Mouse (Mus musculus): ENCODE measurements around the gene Rab44.

DNA sequence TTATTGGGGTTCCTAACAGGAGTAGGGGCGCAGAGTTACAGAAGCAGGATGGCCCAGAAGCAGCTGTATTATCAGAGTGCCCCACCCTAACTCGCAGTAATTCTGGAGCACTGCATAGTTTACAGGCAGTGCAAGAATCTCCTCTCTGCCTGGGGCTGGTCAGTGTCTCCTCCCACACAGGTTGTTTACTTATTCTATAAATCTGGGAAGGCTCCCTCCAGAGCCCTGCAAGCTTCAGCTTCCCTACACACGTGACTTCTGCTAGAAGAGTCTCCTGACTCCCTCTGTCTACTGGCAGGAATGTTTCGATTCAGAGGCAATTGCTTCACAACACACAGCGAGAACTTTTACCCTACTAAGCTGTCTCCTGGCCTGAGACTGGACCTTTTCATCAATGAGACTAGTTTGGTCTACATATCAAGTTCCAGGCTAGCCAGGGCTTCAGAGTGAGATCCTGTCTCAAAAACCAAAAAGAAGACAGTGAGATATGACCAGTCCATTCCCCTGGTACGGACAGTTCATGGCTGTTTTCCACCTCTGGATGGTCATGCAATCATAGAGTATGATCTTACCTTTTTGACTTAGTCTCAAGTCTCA, 9.7 kb downstream of the Rab44 start:
- no peak for TF ChIP-seq TAL1 (IDR thresholded peaks at IDR 0.05; ENCODE audit: low read length)
- TF ChIP-seq GATA1 (IDR thresholded peaks at IDR 0.05; ENCODE audit: low read length) = no peak
